Mouse (Mus musculus) neural tube, embryonic 13.5 days (tissue): ENCODE measurements around the gene Neil1. TPM values are rescaled to one million over a fixed set of nuclear protein-coding genes. Genes with fewer than 3 reads are reported as not detected.

ENCODE experiments used
- ATAC-seq: fragments of 200-750 bp; cut with Nextera tagmentation; 2 replicates; pipeline ENCODE4 v1.8.0; 2017; ENCODE audit warnings: low read depth, mild to moderate bottlenecking, moderate TSS enrichment, moderate library complexity
- H3K27ac ChIP-seq: fragments of 300-500 bp; sonication (generic); replicated peaks from 2 replicates; pipeline ENCODE4 v1.5.1; 2015; ENCODE audit warnings: moderate library complexity, mild to moderate bottlenecking, inconsistent platforms
- H3K27me3 ChIP-seq: fragments of 300-500 bp; sonication (generic); 2 replicates; pipeline ENCODE4 v1.6.1; 2015; ENCODE audit warnings: mild to moderate bottlenecking, inconsistent platforms
- H3K36me3 ChIP-seq: fragments of 300-500 bp; sonication (generic); 2 replicates; pipeline ENCODE4 v1.6.1; 2015; ENCODE audit warnings: mild to moderate bottlenecking, inconsistent platforms
- H3K4me1 ChIP-seq: fragments of 300-500 bp; sonication (generic); replicated peaks from 2 replicates; pipeline ENCODE4 v1.6.1; 2015; ENCODE audit warnings: inconsistent platforms
- H3K4me2 ChIP-seq: fragments of 300-500 bp; sonication (generic); 2 replicates; pipeline ENCODE4 v1.6.1; 2015; ENCODE audit warnings: inconsistent platforms, mild to moderate bottlenecking, moderate library complexity
- H3K4me3 ChIP-seq: fragments of 300-500 bp; sonication (generic); 2 replicates; pipeline ENCODE4 v1.5.1; 2015; ENCODE audit warnings: mild to moderate bottlenecking, inconsistent platforms
- H3K9ac ChIP-seq: fragments of 300-500 bp; sonication (generic); 2 replicates; pipeline ENCODE4 v1.6.1; 2015; ENCODE audit warnings: moderate library complexity, mild to moderate bottlenecking, inconsistent platforms
- H3K9me3 ChIP-seq: fragments of 300-500 bp; sonication (generic); 2 replicates; pipeline ENCODE4 v1.6.1; 2016; ENCODE audit warnings: inconsistent platforms
- WGBS: fragments of 180-500 bp; shearing (Covaris S2); methylation state at CpG from one replicate; pipeline ENCODE4 v1.1.7; 2015; 5-methylcytosine and 5-hydroxymethylcytosine counted together
- polyA plus RNA-seq: library from polyadenylated mRNA; unstranded; fragments of >200 nt; fragmentation: Nextera tagmentation; extraction: Ambion mirVana; gene quantifications from 2 replicates; pipeline ENCODE4 v1.2.1, GENCODE M21; 2015

Gene Neil1
- 8.5 and 9.8 TPM in 2 replicates for polyA plus RNA-seq

DNA sequence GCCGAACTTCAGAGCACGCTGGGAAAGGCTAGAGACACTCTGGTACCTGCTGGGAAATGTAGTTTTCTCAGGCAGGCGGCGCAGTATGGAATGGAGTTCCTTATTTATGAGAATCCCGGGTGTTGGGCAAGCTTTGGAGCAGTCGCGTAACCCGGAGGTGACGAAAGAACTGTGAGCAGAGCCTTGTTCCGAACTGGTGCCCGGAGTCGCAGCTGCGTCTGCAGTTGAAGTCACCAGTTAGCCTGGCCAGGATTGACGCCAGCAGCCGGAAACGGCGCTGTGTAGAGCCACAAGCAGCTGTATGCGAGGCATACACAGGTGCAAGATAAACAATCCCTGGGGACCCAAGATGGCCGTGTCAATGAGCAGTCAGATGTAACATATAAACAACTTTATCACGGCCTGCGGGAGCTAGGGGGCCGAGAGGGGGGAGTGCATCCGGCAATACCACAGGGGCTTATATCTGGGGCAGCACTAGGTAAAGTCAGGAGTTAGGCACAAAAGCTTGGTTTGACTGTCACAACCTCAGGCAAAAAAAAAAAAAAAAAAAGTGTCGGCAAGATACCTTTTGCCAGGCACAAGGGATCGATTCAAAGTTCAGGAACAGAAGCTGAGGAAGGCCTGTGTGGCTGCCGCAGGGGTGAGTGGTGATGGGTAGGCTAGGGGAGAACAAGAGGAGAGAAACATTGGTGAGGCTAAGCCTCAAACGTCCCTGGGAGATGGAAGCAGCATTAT is at the start of gene Neil1:
Gene Neil1, minus strand, starts transcription at position 162 of the 735 bp plus-strand sequence.
- peaks cover 23% of the 10 kb centered on the region for H3K4me1 ChIP-seq
- H3K36me3 ChIP-seq: peaks cover 16% of the 10 kb centered on the region
- no peaks in the 10 kb centered on the region for H3K27me3 ChIP-seq
- no peaks in the 10 kb centered on the region for H3K9me3 ChIP-seq
- H3K27ac ChIP-seq: peak within 1 kb of the TSS; percentile 92
- peak within 1 kb of the TSS; percentile 84 for H3K9ac ChIP-seq
- WGBS: under 1% methylated on average over 27 of the region's 27 CpGs
- peak; percentile 94 for ATAC-seq
- H3K4me2 ChIP-seq: peak within 1 kb of the TSS; percentile 85
- H3K4me3 ChIP-seq: peak within 1 kb of the TSS; percentile 59

GRCm38 (mm10) chr9:57197414-57197813 is 49.3 kb upstream of the Neil1 start:
- no peak overlapping the region for H3K4me3 ChIP-seq
- H3K4me2 ChIP-seq: no peak overlapping the region
- no peaks in the 10 kb centered on the region for H3K27me3 ChIP-seq
- ATAC-seq: no peak
- no peak overlapping the region for H3K9ac ChIP-seq
- H3K36me3 ChIP-seq: no peaks in the 10 kb centered on the region
- no peak overlapping the region for H3K27ac ChIP-seq
- no peaks in the 10 kb centered on the region for H3K4me1 ChIP-seq
- WGBS: 72% methylated on average over 8 of the region's 8 CpGs
- no peaks in the 10 kb centered on the region for H3K9me3 ChIP-seq

GRCm38 (mm10) chr9:57196708-57197107 is 48.6 kb upstream of the Neil1 start:
- Histone ChIP-seq H3K27ac (no peak overlapping the region), H3K4me2 (no peak overlapping the region), H3K27me3 (no peaks in the 10 kb centered on the region), H3K36me3 (no peaks in the 10 kb centered on the region), H3K9ac (no peak overlapping the region), H3K4me1 (no peaks in the 10 kb centered on the region), H3K9me3 (no peaks in the 10 kb centered on the region), H3K4me3 (no peak overlapping the region)
- ATAC-seq: no peak
- 83% methylated on average over 3 of the region's 3 CpGs for whole genome bisulfite sequencing

DNA sequence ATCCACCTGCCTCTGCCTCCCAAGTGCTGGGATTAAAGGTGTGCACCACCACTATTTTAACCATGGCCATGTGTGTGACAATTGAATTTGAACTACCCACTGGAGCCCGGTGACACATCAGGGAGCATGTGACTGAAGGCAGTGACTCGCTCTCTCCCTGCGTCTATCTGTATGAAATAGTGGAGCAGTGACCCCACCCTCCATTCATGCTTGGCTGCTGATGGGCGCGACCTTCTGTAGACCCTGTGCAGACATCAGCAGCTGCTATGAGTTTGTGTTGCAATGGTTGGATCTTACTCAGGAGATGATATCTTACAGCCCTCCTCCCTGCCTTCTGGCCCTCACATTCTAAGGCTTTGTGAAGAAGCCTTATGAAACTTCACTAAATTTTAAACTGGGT is 20.3 kb upstream of the Neil1 start:
- no peaks in the 10 kb centered on the region for H3K27me3 ChIP-seq
- ATAC-seq: no peak
- WGBS: 83% methylated on average over 5 of the region's 5 CpGs

GRCm38 (mm10) chr9:57166173-57166572 is 18.1 kb upstream of the Neil1 start:
- Histone ChIP-seq H3K4me3 (no peak overlapping the region), H3K27ac (no peak overlapping the region), H3K4me1 (no peaks in the 10 kb centered on the region), H3K4me2 (no peak overlapping the region), H3K9ac (no peak overlapping the region), H3K9me3 (no peaks in the 10 kb centered on the region), H3K27me3 (no peaks in the 10 kb centered on the region), H3K36me3 (no peaks in the 10 kb centered on the region)
- ATAC-seq: no peak
- 94% methylated on average over 2 of the region's 2 CpGs for WGBS

More for the DNA sequence above, 20.3 kb upstream of the Neil1 start:
- Histone ChIP-seq H3K9ac (no peak overlapping the region), H3K27ac (no peak overlapping the region), H3K4me3 (no peak overlapping the region), H3K36me3 (no peaks in the 10 kb centered on the region), H3K4me2 (no peak overlapping the region), H3K9me3 (no peaks in the 10 kb centered on the region), H3K4me1 (no peaks in the 10 kb centered on the region)

DNA sequence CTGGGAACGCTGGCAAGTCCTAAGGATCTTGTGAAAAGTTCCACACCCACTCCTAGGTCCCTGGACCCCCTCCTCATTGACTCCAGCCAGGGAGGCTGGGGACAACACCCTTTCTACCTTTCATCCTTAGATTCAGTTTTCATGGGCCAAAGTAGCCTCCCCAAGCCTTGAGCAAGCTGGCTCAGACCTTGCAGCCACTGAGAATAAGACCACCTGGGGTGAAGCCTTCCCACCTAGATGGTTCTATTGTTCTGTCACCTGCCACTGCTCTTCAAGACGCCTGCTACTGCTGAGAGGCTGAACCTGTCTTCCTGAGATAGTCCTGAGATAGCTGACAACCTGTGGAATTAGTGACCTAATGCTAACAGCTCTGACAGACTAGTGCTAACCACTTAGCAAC is 15.0 kb upstream of the Neil1 start:
- Histone ChIP-seq H3K36me3 (no peaks in the 10 kb centered on the region), H3K4me1 (peaks cover 5% of the 10 kb centered on the region; the same call in 1 of the 2 replicates), H3K27ac (no peak overlapping the region), H3K9me3 (no peaks in the 10 kb centered on the region), H3K4me2 (no peak overlapping the region), H3K4me3 (no peak overlapping the region), H3K9ac (no peak overlapping the region), H3K27me3 (peaks cover 6% of the 10 kb centered on the region; the same call in 1 of the 2 replicates)
- no peak for ATAC-seq
- 32% methylated on average over 2 of the region's 2 CpGs for WGBS

DNA sequence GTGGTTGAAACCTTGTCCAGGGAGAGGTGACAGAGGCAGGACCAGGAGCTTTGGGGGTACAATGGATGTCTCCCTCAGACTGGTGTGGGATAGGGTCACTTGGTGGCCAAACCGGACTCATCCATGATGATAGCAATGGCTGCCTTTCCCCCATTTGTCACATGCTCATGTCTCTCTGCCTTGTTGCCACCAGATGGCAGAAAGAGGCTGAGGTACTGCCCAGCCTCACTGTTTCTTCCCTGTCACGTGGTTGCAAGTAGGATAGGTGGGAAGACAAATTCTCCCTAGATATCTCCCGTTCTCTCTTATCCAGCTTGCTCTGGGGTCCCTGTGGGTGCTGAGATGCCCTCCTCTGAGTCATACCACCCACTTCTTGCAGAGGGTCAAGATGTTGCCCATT is 14.4 kb upstream of the Neil1 start:
- WGBS: 20% methylated on average over 3 of the region's 3 CpGs
- peaks cover 9% of the 10 kb centered on the region for H3K4me1 ChIP-seq

GRCm38 (mm10) chr9:57158506-57158905 is 10.4 kb upstream of the Neil1 start:
- 38% methylated on average over 11 of the region's 11 CpGs for WGBS
- peak overlapping the region; percentile 89 for H3K9ac ChIP-seq
- peaks cover 11% of the 10 kb centered on the region for H3K36me3 ChIP-seq
- H3K9me3 ChIP-seq: no peaks in the 10 kb centered on the region
- peaks cover 27% of the 10 kb centered on the region for H3K4me1 ChIP-seq
- H3K27me3 ChIP-seq: peaks cover 6% of the 10 kb centered on the region; the same call in 1 of the 2 replicates
- peak overlapping the region; percentile 95 for H3K4me2 ChIP-seq
- H3K4me3 ChIP-seq: peak overlapping the region; percentile 94
- H3K27ac ChIP-seq: peak overlapping the region; percentile 46
- peak; percentile 19; the same call in 1 of the 2 replicates for ATAC-seq

More for the DNA sequence above, 14.4 kb upstream of the Neil1 start:
- no peaks in the 10 kb centered on the region for H3K36me3 ChIP-seq
- no peak overlapping the region for H3K27ac ChIP-seq
- H3K9me3 ChIP-seq: no peaks in the 10 kb centered on the region
- no peak overlapping the region for H3K4me3 ChIP-seq
- no peak overlapping the region for H3K4me2 ChIP-seq
- ATAC-seq: no peak
- H3K27me3 ChIP-seq: peaks cover 6% of the 10 kb centered on the region; the same call in 1 of the 2 replicates
- H3K9ac ChIP-seq: no peak overlapping the region

DNA sequence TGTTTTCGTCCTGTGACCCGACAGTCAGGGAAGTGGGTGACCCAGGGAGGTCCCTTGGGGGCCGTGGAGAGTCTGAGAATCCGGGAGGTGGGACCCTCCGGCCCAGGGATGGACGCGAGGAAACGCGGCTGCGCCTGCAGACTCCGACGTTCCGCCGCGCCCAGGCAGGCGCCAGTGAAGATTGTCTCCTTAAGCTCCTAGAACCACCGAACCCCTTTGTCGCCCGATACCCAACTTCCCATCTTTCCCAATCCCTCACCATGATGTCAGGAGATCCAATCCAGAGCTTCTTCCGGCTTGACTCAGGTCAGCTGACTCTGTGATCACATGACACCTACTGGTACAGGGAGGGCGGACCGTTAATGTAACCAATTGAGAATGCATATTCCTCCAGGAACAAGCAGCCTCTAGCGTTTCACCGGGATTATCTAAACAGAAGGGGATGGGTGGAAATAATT is 9.9 kb upstream of the Neil1 start, which contains the start of gene Commd4:
Gene Commd4, minus strand, starts transcription at position 319 of the 458 bp plus-strand sequence.
- Histone ChIP-seq H3K9ac (peak within 1 kb of the TSS; percentile 89), H3K9me3 (no peaks in the 10 kb centered on the region), H3K4me1 (peaks cover 27% of the 10 kb centered on the region), H3K4me2 (peak within 1 kb of the TSS; percentile 95), H3K27me3 (peaks cover 6% of the 10 kb centered on the region; the same call in 1 of the 2 replicates), H3K27ac (peak within 1 kb of the TSS; percentile 69), H3K4me3 (peak within 1 kb of the TSS; percentile 94), H3K36me3 (peaks cover 11% of the 10 kb centered on the region)
- peak; percentile 91 for ATAC-seq
- WGBS: under 1% methylated on average over 24 of the region's 24 CpGs

DNA sequence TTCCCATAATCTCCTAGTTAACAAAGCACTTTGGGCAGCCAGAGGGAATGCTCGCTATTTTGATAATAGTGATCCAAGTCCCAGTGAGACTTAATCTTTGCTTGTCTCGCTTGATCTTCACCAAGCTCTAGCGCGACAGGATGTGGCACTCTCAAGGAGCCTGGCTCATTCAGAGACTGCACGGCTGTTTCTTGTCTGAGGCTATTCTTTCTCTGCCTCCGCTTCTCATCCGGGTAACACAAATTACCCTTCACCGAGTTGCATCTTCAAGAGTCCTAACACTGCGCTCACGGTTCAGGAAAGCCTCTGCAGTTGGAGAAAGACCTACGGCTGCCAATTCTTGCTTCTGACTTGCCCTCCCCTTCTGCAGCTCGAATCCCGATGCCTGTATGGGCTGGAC is 9.4 kb upstream of the Neil1 start:
- peak overlapping the region; percentile 69; the same call in 1 of the 2 replicates for H3K27ac ChIP-seq
- no peaks in the 10 kb centered on the region for H3K9me3 ChIP-seq
- peak overlapping the region; percentile 94 for H3K4me3 ChIP-seq
- H3K27me3 ChIP-seq: peaks cover 6% of the 10 kb centered on the region; the same call in 1 of the 2 replicates
- peak overlapping the region; percentile 89 for H3K9ac ChIP-seq
- no peak; the same call in 1 of the 2 replicates for ATAC-seq
- peaks cover 27% of the 10 kb centered on the region for H3K4me1 ChIP-seq
- H3K4me2 ChIP-seq: peak overlapping the region; percentile 95
- WGBS: 31% methylated on average over 13 of the region's 13 CpGs
- peaks cover 11% of the 10 kb centered on the region for H3K36me3 ChIP-seq

DNA sequence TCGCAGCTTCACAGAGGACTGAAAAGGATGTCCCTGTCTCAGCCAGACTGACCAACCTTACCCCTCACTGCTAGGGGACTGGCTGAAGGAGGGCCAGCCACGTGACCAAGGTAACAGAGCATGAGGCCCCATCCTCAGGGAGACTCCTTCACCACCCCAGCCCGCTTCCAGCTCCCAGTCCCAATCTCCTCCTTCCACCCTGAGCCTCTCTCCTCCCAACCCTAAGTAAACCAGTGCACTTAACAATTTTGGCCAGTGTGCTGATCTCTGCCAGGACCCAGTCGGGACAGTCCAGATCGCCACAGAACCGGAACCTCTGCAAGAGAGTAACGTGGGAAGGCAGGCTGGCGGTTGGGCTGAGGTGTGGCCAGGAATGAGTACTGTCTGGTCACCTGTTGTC is 8.7 kb upstream of the Neil1 start:
- WGBS: 87% methylated on average over 8 of the region's 8 CpGs
- H3K4me3 ChIP-seq: peak overlapping the region; percentile 94; the same call in 1 of the 2 replicates
- peaks cover 11% of the 10 kb centered on the region for H3K36me3 ChIP-seq
- peaks cover 27% of the 10 kb centered on the region for H3K4me1 ChIP-seq
- H3K27ac ChIP-seq: no peak overlapping the region
- ATAC-seq: no peak
- peak overlapping the region; percentile 95 for H3K4me2 ChIP-seq
- no peaks in the 10 kb centered on the region for H3K9me3 ChIP-seq
- H3K27me3 ChIP-seq: peaks cover 6% of the 10 kb centered on the region; the same call in 1 of the 2 replicates
- H3K9ac ChIP-seq: no peak overlapping the region

DNA sequence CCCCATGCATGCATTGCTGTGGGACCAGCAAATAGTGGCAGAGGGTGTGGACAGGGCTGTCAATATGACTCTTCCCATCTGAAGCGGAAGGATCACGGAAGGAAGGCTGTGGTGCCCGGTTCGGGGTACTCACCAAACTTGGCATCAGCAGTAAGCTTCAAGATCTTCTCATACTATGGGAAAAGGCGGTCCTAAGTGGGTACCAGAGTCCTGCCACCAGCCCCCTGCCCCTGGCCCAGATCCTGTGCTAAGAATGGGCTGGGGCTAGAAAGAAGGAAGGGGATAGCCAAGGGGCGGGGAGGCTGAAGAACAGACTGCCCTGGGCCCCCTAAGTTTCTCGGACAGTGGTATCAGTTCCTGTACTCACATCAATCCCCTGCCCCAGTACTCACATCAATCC is 8.3 kb upstream of the Neil1 start:
- H3K9ac ChIP-seq: no peak overlapping the region
- ATAC-seq: no peak
- H3K27ac ChIP-seq: no peak overlapping the region
- 94% methylated on average over 7 of the region's 7 CpGs for WGBS
- H3K9me3 ChIP-seq: no peaks in the 10 kb centered on the region
- peaks cover 6% of the 10 kb centered on the region; the same call in 1 of the 2 replicates for H3K27me3 ChIP-seq
- no peak overlapping the region for H3K4me3 ChIP-seq
- H3K36me3 ChIP-seq: peaks cover 11% of the 10 kb centered on the region
- H3K4me1 ChIP-seq: peaks cover 27% of the 10 kb centered on the region
- no peak overlapping the region for H3K4me2 ChIP-seq
